19 mouse cellular contexts compared by ENCODE assay signal in the genomic region with DNA sequence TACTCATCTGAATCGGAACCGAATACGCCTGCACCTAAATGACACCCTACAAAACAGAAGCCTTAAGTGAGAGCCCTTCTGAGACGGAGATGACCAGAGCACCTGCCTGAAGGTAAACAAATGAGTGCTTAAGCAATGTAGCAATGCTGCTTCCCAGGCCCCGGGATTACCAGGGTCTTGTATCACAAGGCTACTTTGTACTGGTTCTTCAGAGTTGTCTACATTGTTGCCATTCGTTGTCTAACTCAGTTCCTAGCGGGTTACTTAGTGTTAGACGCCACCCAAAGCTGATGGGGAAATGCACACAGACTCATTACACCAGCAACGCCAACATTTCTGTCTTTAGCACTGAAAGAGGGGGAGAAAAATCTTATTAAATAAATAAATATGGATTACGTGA.
DNase-seq lines count a peak whose midpoint lies in the region; ATAC-seq and TF ChIP-seq lines count a peak whose summit lies in the region.
"Had no signal": no experiment of that assay in that cellular context is flagged by ENCODE, and none has a peak within 500 bp of the region (broad histone marks: within the 10 kb centered on the region; RNA-seq: fewer than 3 reads in every experiment).

No protein-coding gene starts in this region.

- H3K27me3 ChIP-seq in kidney, embryonic 14.5 days (ENCODE audit: control insufficient read depth, insufficient read depth, low read length) = no peaks in the 10 kb centered on the region
- no peaks in the 10 kb centered on the region; the same call in 1 of the 2 replicates for H3K27me3 ChIP-seq in midbrain, embryonic 10.5 days (ENCODE audit: low read depth, poor library complexity, severe bottlenecking)
- H3K27me3 ChIP-seq in midbrain, embryonic 15.5 days (replicated peaks) = no peaks in the 10 kb centered on the region
- H3K27me3 ChIP-seq in myocyte (ENCODE audit: control insufficient read depth, insufficient read depth, insufficient read length) = no peaks in the 10 kb centered on the region
- H3K27me3 ChIP-seq: CH12.LX; embryonic facial prominence, embryonic 12.5 days; hindbrain, embryonic 15.5 days had no signal

- no peak overlapping the region for H3ac ChIP-seq in myocyte (ENCODE audit: control insufficient read depth, insufficient read length)

- peaks cover 29% of the 10 kb centered on the region for H3K4me1 ChIP-seq in kidney, embryonic 14.5 days (ENCODE audit: control insufficient read depth, insufficient read depth, low read length)
- H3K4me1 ChIP-seq in midbrain, embryonic 10.5 days = peaks cover 54% of the 10 kb centered on the region
- H3K4me1 ChIP-seq in midbrain, embryonic 15.5 days = peaks cover 8% of the 10 kb centered on the region; the same call in 1 of the 2 replicates

- 63% methylated on average over 10 of the region's 10 CpGs for WGBS in kidney, embryonic 14.5 days
- WGBS in midbrain, embryonic 10.5 days = 74% methylated on average over 10 of the region's 10 CpGs
- 74% methylated on average over 10 of the region's 10 CpGs for WGBS in midbrain, embryonic 15.5 days

- H3K27ac ChIP-seq in kidney, embryonic 14.5 days (ENCODE audit: low read depth, low read length) = peak overlapping the region; percentile 83
- H3K27ac ChIP-seq in midbrain, embryonic 10.5 days (replicated peaks) = 0 out of 2 replicates have a peak overlapping the region, but pooled peaks have one; percentile 14
- no peak overlapping the region for H3K27ac ChIP-seq in midbrain, embryonic 15.5 days
- H3K27ac ChIP-seq: embryonic facial prominence, embryonic 12.5 days; forebrain, embryonic 13.5 days; gastrocnemius, adult 2 months; heart, embryonic 10.5 days; hindbrain, embryonic 15.5 days had no signal

- H3K36me3 ChIP-seq in kidney, embryonic 14.5 days (ENCODE audit: control insufficient read depth, insufficient read depth, low read length) = no peaks in the 10 kb centered on the region
- H3K36me3 ChIP-seq in midbrain, embryonic 10.5 days = no peaks in the 10 kb centered on the region
- H3K36me3 ChIP-seq in midbrain, embryonic 15.5 days (replicated peaks) = no peaks in the 10 kb centered on the region
- H3K36me3 ChIP-seq in myocyte (ENCODE audit: control insufficient read depth, insufficient read depth) = no peaks in the 10 kb centered on the region
- H3K36me3 ChIP-seq: embryonic facial prominence, embryonic 12.5 days; heart, embryonic 10.5 days; hindbrain, embryonic 15.5 days had no signal

- H3K9ac ChIP-seq in kidney, embryonic 14.5 days (ENCODE audit: low read depth, low read length) = no peak overlapping the region
- H3K9ac ChIP-seq in midbrain, embryonic 15.5 days = no peak overlapping the region
- H3K9ac ChIP-seq: embryonic facial prominence, embryonic 12.5 days; forebrain, embryonic 13.5 days; hindbrain, embryonic 15.5 days had no signal

- DNase-seq in heart, adult 11 months = peak; percentile 51
- DNase-seq in heart, postnatal 25 days (ENCODE audit: low spot score) = no peak
- DNase-seq in kidney, postnatal 36 days = no peak
- no peak for DNase-seq in midbrain, embryonic 10.5 days (ENCODE audit: low spot score)
- no peak for DNase-seq in MN1 (ENCODE audit: low spot score)
- DNase-seq: adrenal gland, postnatal 10 days; cerebellum, adult 11 months; cerebellum, adult 8-10 months; cerebellum, postnatal 14 days; gastrocnemius, adult 2 months; gastrocnemius, postnatal 36 days had no signal

- no peaks in the 10 kb centered on the region for H3K79me2 ChIP-seq in myocyte (ENCODE audit: control insufficient read depth, insufficient read depth)

- ATAC-seq in kidney, embryonic 14.5 days (ENCODE audit: low FRiP score, low TSS enrichment) = peak; percentile 37; the same call in 1 of the 2 replicates
- ATAC-seq in midbrain, embryonic 15.5 days (replicated peaks) = no peak
- ATAC-seq: forebrain, embryonic 13.5 days had no signal

- intact Hi-C loops in heart, postnatal 25 days (cut with DNase I) = no loop called here

- TF ChIP-seq POLR2A in myocyte (IDR thresholded peaks at IDR 0.05; ENCODE audit: insufficient read length, low read depth) = no peak

- no peaks in the 10 kb centered on the region for H3K9me3 ChIP-seq in kidney, embryonic 14.5 days (ENCODE audit: control insufficient read depth, low read length)
- no peaks in the 10 kb centered on the region for H3K9me3 ChIP-seq in midbrain, embryonic 10.5 days (replicated peaks)
- no peaks in the 10 kb centered on the region for H3K9me3 ChIP-seq in midbrain, embryonic 15.5 days
- H3K9me3 ChIP-seq: embryonic facial prominence, embryonic 12.5 days; forebrain, embryonic 13.5 days; heart, embryonic 10.5 days; hindbrain, embryonic 15.5 days had no signal

- H3K4me2 ChIP-seq in kidney, embryonic 14.5 days (replicated peaks; ENCODE audit: low read depth, low read length) = peak overlapping the region; percentile 10; the same call in 1 of the 2 replicates
- H3K4me2 ChIP-seq in midbrain, embryonic 15.5 days = no peak overlapping the region
- H3K4me2 ChIP-seq in myocyte (ENCODE audit: low read depth) = peak overlapping the region; percentile 91
- H3K4me2 ChIP-seq: embryonic facial prominence, embryonic 12.5 days; forebrain, embryonic 13.5 days; hindbrain, embryonic 15.5 days had no signal

- H3K4me3 ChIP-seq in kidney, embryonic 14.5 days (ENCODE audit: low read length) = no peak overlapping the region
- no peak overlapping the region for H3K4me3 ChIP-seq in midbrain, embryonic 10.5 days
- no peak overlapping the region for H3K4me3 ChIP-seq in midbrain, embryonic 15.5 days
- no peak overlapping the region for H3K4me3 ChIP-seq in myocyte
- H3K4me3 ChIP-seq: embryonic facial prominence, embryonic 12.5 days; forebrain, embryonic 13.5 days; gastrocnemius, adult 2 months; heart, embryonic 10.5 days; hindbrain, embryonic 15.5 days had no signal

TF ChIP-seq in myocyte, 11 proteins besides CTCF, POLR2A, EP300 and RAD21:
- TF ChIP-seq USF1 (IDR thresholded peaks at IDR 0.05; ENCODE audit: low read depth) (no peak), TCF3 (IDR thresholded peaks at IDR 0.05; ENCODE audit: insufficient read length, low read depth) (no peak), CEBPB (IDR thresholded peaks at IDR 0.05; ENCODE audit: insufficient read depth, poor library complexity, severe bottlenecking) (no peak), SRF (IDR thresholded peaks at IDR 0.05; ENCODE audit: control insufficient read depth, insufficient read length, low read depth) (no peak), MYOG (IDR thresholded peaks at IDR 0.05; ENCODE audit: control insufficient read depth in 1 of 3, insufficient read depth in 1 of 3, insufficient read length in 2 of 3, low read depth in 2 of 3) (no peak), MAX (IDR thresholded peaks at IDR 0.05; ENCODE audit: low read depth) (no peak), MYOD1 (IDR thresholded peaks at IDR 0.05; ENCODE audit: control insufficient read depth in 1 of 3, insufficient read length in 2 of 3, low read depth in 2 of 3) (no peak), POLR2AphosphoS2 (IDR thresholded peaks at IDR 0.05; ENCODE audit: insufficient read length, low read depth) (no peak)
